Mouse (Mus musculus): ENCODE measurements around the gene Slc6a18. TPM values are rescaled to one million over a fixed set of nuclear protein-coding genes. Genes with fewer than 3 reads are reported as not detected.

Slc6a18 gene
- polyA plus RNA-seq, 1 experiment from 2014 or later = not detected

DNA sequence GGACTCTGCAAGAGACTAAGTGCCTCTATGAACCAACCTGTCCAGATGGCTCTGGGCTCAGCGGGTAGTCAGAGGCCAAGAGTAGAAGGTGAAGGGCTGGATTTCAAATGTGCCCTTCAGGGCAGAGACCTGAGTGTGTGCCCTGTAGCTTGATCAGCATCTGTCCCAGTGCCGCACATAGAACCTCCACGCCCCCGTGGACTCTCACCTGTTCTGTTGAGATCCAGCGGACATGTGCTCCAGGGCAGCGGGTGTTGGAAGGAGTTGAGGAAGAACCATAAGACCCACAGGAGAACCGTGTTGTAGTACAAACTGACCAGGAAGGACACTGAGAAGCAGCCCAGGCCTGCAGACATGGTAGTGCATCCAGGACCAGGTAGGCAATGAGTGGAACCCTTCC lies 2.7 kb downstream of the Slc6a18 start:
- TF ChIP-seq CTCF (IDR thresholded peaks at IDR 0.05; ENCODE audit: low read depth) = no peak

DNA sequence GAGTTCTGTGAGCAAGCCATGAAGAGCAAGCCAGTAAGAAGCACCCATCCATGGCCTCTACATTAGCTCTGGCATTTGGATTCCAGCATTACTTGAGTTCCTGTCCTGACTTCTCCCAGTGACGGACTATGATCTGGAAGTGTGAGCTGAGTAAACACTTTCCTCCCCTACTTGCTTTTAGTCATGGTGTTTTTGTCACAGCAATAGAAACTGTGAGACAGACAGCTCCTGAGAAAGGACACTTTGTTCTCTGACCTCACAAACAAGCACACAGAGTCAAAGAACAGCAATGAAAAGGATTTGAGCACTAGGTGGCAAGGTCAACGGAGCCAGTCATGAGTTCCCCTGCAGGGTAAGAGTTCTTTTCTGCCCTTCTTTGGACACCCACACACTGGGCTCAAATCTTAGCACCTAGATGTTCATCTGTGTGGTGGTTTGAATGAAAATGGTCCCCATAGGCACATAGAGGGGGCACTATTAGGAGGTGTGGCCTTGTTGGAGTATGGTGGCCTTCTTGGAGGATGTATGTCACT lies 17.6 kb downstream of the Slc6a18 start:
- Histone ChIP-seq H3K4me1 (ENCODE audit: insufficient read depth) (no peaks in the 10 kb centered on the region), H3K9ac (no peak overlapping the region), H3K36me3 (ENCODE audit: insufficient read depth) (no peaks in the 10 kb centered on the region), H3K27me3 (ENCODE audit: insufficient read depth, low read length) (no peaks in the 10 kb centered on the region), H3K4me3 (ENCODE audit: low read depth, low read length) (no peak overlapping the region), H3K27ac (ENCODE audit: low read depth) (no peak overlapping the region), H3K4me2 (no peak overlapping the region), H3K9me3 (ENCODE audit: low read depth, low read length) (no peaks in the 10 kb centered on the region)
- no peak for TF ChIP-seq CTCF (IDR thresholded peaks at IDR 0.05; ENCODE audit: low read depth)
- 71% methylated on average over 2 of the region's 2 CpGs for WGBS
- ATAC-seq (ENCODE audit: insufficient read depth) (no peak), DNase-seq (no peak)

More for the DNA sequence above, 2.7 kb downstream of the Slc6a18 start:
- ATAC-seq (ENCODE audit: insufficient read depth) (no peak), DNase-seq (no peak)
- 88% methylated on average over 7 of the region's 7 CpGs for WGBS
- H3K4me3 ChIP-seq (ENCODE audit: low read depth, low read length) = no peak overlapping the region
- H3K36me3 ChIP-seq (ENCODE audit: insufficient read depth) = no peaks in the 10 kb centered on the region
- no peaks in the 10 kb centered on the region for H3K9me3 ChIP-seq (ENCODE audit: low read depth, low read length)
- no peaks in the 10 kb centered on the region for H3K27me3 ChIP-seq (ENCODE audit: insufficient read depth, low read length)
- no peak overlapping the region for H3K9ac ChIP-seq
- no peak overlapping the region for H3K27ac ChIP-seq (ENCODE audit: low read depth)
- no peaks in the 10 kb centered on the region for H3K4me1 ChIP-seq (ENCODE audit: insufficient read depth)
- no peak overlapping the region for H3K4me2 ChIP-seq

DNA sequence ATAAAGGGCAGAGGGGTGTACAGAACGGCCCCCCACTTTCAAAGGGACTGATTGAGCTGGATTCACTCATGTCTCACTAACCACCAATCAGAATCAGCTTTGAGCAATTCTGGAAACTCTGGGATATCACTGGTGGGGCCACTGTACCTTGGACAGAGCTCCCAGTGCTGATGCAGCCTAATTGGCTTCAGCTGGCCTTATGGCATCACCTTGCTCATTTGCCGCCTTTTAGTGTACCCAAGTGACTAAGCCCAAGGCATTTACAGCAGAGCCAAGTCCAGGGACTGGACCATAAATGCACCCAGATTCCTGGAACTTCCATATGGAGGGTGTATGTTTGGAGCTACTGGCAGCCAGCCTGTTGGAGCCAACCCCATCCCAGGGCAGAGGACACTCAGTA lies 18.9 kb downstream of the Slc6a18 start:
- Histone ChIP-seq H3K27me3 (ENCODE audit: insufficient read depth, low read length) (no peaks in the 10 kb centered on the region), H3K9me3 (ENCODE audit: low read depth, low read length) (no peaks in the 10 kb centered on the region), H3K4me1 (ENCODE audit: insufficient read depth) (no peaks in the 10 kb centered on the region), H3K9ac (no peak overlapping the region), H3K27ac (ENCODE audit: low read depth) (no peak overlapping the region), H3K4me2 (no peak overlapping the region), H3K36me3 (ENCODE audit: insufficient read depth) (no peaks in the 10 kb centered on the region), H3K4me3 (ENCODE audit: low read depth, low read length) (no peak overlapping the region)
- 39% methylated on average over 2 of the region's 2 CpGs for WGBS
- no peak for TF ChIP-seq CTCF (IDR thresholded peaks at IDR 0.05; ENCODE audit: low read depth)
- DNase-seq = no peak
- no peak for ATAC-seq (ENCODE audit: insufficient read depth)

DNA sequence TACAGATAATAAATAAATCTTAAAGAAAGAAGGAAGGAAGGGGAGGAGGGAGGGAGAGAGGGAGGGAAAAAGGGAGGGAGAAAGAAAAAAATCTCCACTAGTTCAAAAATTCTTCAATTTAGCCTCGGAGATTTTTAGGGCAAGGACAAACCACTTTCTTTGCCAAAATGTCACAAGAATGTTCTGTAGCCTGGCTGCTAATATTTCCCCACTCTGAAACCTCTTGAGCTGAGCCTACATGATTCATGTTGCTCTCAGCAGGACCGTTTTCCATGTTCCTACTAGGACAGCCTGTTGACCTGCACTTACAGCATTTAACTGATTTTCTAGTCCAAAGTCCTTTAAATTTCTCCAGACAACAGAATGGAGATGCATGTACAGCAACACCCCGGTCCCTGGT lies 22.8 kb downstream of the Slc6a18 start:
- H3K36me3 ChIP-seq (ENCODE audit: insufficient read depth) = no peaks in the 10 kb centered on the region
- ATAC-seq (ENCODE audit: insufficient read depth) (no peak), DNase-seq (no peak)
- WGBS = 72% methylated on average over 3 of the region's 3 CpGs
- no peak overlapping the region for H3K4me3 ChIP-seq (ENCODE audit: low read depth, low read length)
- no peaks in the 10 kb centered on the region for H3K9me3 ChIP-seq (ENCODE audit: low read depth, low read length)
- no peak overlapping the region for H3K27ac ChIP-seq (ENCODE audit: low read depth)
- H3K9ac ChIP-seq = no peak overlapping the region
- no peaks in the 10 kb centered on the region for H3K4me1 ChIP-seq (ENCODE audit: insufficient read depth)
- TF ChIP-seq CTCF (IDR thresholded peaks at IDR 0.05; ENCODE audit: low read depth) = no peak
- no peak overlapping the region for H3K4me2 ChIP-seq
- H3K27me3 ChIP-seq (ENCODE audit: insufficient read depth, low read length) = no peaks in the 10 kb centered on the region

DNA sequence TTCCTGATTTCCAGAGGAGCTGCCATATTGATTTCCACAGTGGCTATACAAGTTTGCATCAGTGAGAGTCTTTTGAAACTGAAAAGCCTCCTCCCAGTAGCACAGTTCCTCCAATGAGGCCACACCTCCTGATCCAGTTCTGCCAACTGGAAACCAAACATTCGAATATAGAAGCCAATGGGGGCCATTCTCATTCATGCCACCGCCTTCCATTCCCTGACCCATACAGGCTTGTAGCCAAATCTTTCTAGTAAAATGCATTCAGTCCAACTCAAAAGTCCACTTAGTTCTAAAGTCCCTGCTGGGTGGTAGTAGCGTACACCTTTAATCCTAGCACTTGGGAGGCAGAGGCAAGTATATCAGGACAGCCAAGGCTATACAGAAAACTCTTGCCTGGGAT lies 24.6 kb downstream of the Slc6a18 start:
- Histone ChIP-seq H3K4me1 (ENCODE audit: insufficient read depth) (no peaks in the 10 kb centered on the region), H3K27me3 (ENCODE audit: insufficient read depth, low read length) (no peaks in the 10 kb centered on the region), H3K36me3 (ENCODE audit: insufficient read depth) (peaks cover 5% of the 10 kb centered on the region; the same call in 1 of the 2 replicates), H3K4me2 (no peak overlapping the region), H3K27ac (ENCODE audit: low read depth) (no peak overlapping the region), H3K9ac (no peak overlapping the region), H3K9me3 (ENCODE audit: low read depth, low read length) (no peaks in the 10 kb centered on the region), H3K4me3 (ENCODE audit: low read depth, low read length) (no peak overlapping the region)
- WGBS = 77% methylated on average over 3 of the region's 3 CpGs
- no peak for TF ChIP-seq CTCF (IDR thresholded peaks at IDR 0.05; ENCODE audit: low read depth)
- DNase-seq (no peak), ATAC-seq (ENCODE audit: insufficient read depth) (no peak)

DNA sequence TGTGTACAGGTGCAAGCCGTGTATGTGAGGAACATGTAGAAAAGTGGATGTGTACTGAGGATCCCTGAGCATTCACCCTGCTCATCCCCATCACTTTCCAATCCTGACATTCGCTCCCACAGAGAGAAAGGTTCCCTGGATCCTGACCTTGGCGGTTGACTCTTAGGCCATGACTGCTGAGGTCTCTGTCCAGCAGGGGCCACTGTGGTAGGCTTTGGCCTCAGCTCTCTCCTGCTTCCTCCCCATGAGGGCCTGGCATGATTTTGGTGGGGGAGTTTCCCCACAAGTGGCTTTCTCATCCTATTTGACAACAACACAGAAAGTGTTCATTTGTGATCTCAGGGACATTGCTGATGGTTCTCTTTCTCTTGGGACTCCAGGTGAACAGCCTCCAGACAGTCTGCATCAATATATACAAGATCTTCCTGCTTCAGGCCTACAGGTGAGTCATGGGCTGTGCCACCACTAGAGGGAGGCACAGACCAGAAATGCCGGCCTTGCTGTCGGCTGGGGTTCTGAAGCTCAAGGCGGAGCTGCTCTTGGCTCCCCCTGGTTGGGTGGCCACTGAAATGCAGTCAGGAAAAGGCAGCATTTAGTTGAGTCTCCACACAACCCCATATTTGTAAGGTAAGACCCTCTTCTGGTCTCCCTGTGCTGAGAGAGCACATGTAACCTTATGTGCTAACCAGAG lies 31.3 kb downstream of the Slc6a18 start:
- DNase-seq = peak; percentile 72
- no peak overlapping the region for H3K4me2 ChIP-seq
- ATAC-seq (ENCODE audit: insufficient read depth) = no peak
- peak; percentile 85 for TF ChIP-seq CTCF (IDR thresholded peaks at IDR 0.05; ENCODE audit: low read depth)
- H3K27me3 ChIP-seq (ENCODE audit: insufficient read depth, low read length) = no peaks in the 10 kb centered on the region
- H3K4me1 ChIP-seq (ENCODE audit: insufficient read depth) = no peaks in the 10 kb centered on the region
- WGBS = 36% methylated on average over 6 of the region's 6 CpGs
- no peak overlapping the region for H3K27ac ChIP-seq (ENCODE audit: low read depth)
- H3K4me3 ChIP-seq (ENCODE audit: low read depth, low read length) = no peak overlapping the region
- H3K9ac ChIP-seq = no peak overlapping the region
- H3K36me3 ChIP-seq (ENCODE audit: insufficient read depth) = peaks cover 7% of the 10 kb centered on the region; the same call in 1 of the 2 replicates
- no peaks in the 10 kb centered on the region for H3K9me3 ChIP-seq (ENCODE audit: low read depth, low read length)

DNA sequence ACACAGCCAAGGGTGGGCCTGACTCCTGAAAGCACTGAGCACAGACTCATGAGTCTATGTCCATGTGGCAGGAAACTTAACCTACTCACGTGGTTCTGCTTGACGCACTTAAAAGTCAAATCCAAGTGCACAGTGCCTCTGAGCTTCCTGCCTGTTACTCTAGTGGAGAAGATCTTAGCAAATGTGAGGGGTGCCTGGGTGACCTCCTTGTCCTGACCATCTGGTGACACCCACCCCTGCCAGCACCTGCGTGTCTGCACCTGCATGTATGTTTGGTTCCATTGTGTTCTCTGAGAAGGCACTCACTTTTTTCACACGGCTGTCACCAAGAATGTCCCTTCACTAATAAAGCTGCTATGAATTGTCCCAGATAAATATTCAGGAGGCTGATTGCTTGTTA lies 36.5 kb downstream of the Slc6a18 start:
- 80% methylated on average over 4 of the region's 4 CpGs for WGBS
- Histone ChIP-seq H3K27me3 (ENCODE audit: insufficient read depth, low read length) (no peaks in the 10 kb centered on the region), H3K4me1 (ENCODE audit: insufficient read depth) (no peaks in the 10 kb centered on the region), H3K9me3 (ENCODE audit: low read depth, low read length) (no peaks in the 10 kb centered on the region), H3K4me3 (ENCODE audit: low read depth, low read length) (no peak overlapping the region), H3K9ac (no peak overlapping the region), H3K36me3 (ENCODE audit: insufficient read depth) (0 out of 2 replicates have a peak, but pooled peaks cover 2% of the 10 kb centered on the region), H3K27ac (ENCODE audit: low read depth) (no peak overlapping the region), H3K4me2 (no peak overlapping the region)
- no peak for DNase-seq
- ATAC-seq (ENCODE audit: insufficient read depth) = no peak
- no peak for TF ChIP-seq CTCF (IDR thresholded peaks at IDR 0.05; ENCODE audit: low read depth)

All from lung, embryonic 14.5 days (tissue).